Mouse (Mus musculus) midbrain, embryonic 12.5 days (tissue): Measurements from ENCODE around the gene T2. TPM values are rescaled to one million over a fixed set of nuclear protein-coding genes. Genes with fewer than 3 reads are reported as not detected.

ENCODE experiments used
- ATAC-seq: fragments of 200-750 bp; cut with Nextera tagmentation; 2 replicates; pipeline ENCODE4 v1.8.0; 2017; ENCODE audit warnings: low read depth, moderate TSS enrichment, moderate library complexity; ENCODE audit not compliant: low FRiP score
- H3K27ac ChIP-seq: fragments of 300-500 bp; sonication (generic); replicated peaks from 2 replicates; pipeline ENCODE4 v1.5.1; 2016; ENCODE audit warnings: mild to moderate bottlenecking
- H3K27me3 ChIP-seq: fragments of 300-500 bp; sonication (generic); 2 replicates; pipeline ENCODE4 v1.6.1; 2016; ENCODE audit warnings: mild to moderate bottlenecking
- H3K36me3 ChIP-seq: fragments of 300-500 bp; sonication (generic); 2 replicates; pipeline ENCODE4 v1.6.1; 2016
- H3K4me1 ChIP-seq: fragments of 300-500 bp; sonication (generic); 2 replicates; pipeline ENCODE4 v1.6.1; 2016
- H3K4me2 ChIP-seq: fragments of 300-500 bp; sonication (generic); replicated peaks from 2 replicates; pipeline ENCODE4 v1.6.1; 2016; ENCODE audit warnings: mild to moderate bottlenecking, moderate library complexity
- H3K4me3 ChIP-seq: fragments of 300-500 bp; sonication (generic); 2 replicates; pipeline ENCODE4 v1.5.1; 2016; ENCODE audit warnings: mild to moderate bottlenecking
- H3K9ac ChIP-seq: fragments of 300-500 bp; sonication (generic); replicated peaks from 2 replicates; pipeline ENCODE4 v1.6.1; 2016; ENCODE audit warnings: mild to moderate bottlenecking, moderate library complexity
- H3K9me3 ChIP-seq: fragments of 300-500 bp; sonication (generic); 2 replicates; pipeline ENCODE4 v1.6.1; 2016; ENCODE audit warnings: mild to moderate bottlenecking
- WGBS: fragments of 180-500 bp; shearing (Covaris S2); methylation state at CpG from one replicate; pipeline ENCODE4 v1.1.7; 2016; 5-methylcytosine and 5-hydroxymethylcytosine counted together
- polyA plus RNA-seq: library from polyadenylated mRNA; unstranded; fragments of >200 nt; fragmentation: Nextera tagmentation; extraction: Ambion mirVana; gene quantifications from 2 replicates; pipeline ENCODE4 v1.2.1, GENCODE M21; 2016

Gene T2
- polyA plus RNA-seq, 1 experiment from 2014 or later: 0.71 TPM

GRCm38 (mm10) chr17:8432179-8432800 is 76.5 kb downstream of the T2 start:
- WGBS: 2% methylated on average over 17 of the region's 17 CpGs
- Histone ChIP-seq H3K4me2 (no peak overlapping the region), H3K36me3 (no peaks in the 10 kb centered on the region), H3K4me3 (no peak overlapping the region), H3K27ac (no peak overlapping the region), H3K9ac (no peak overlapping the region), H3K4me1 (peaks cover 20% of the 10 kb centered on the region), H3K27me3 (peaks cover 99% of the 10 kb centered on the region), H3K9me3 (no peaks in the 10 kb centered on the region)
- ATAC-seq: no peak

- H3K36me3 ChIP-seq: no peaks in the 10 kb centered on the region
- under 1% methylated on average over 52 of the region's 52 CpGs for WGBS
- H3K27ac ChIP-seq: no peak overlapping the region
- H3K4me2 ChIP-seq: peak overlapping the region; percentile 37
- H3K4me1 ChIP-seq: peaks cover 20% of the 10 kb centered on the region
- no peaks in the 10 kb centered on the region for H3K9me3 ChIP-seq
- peak overlapping the region; percentile 17 for H3K4me3 ChIP-seq
- no peak overlapping the region for H3K9ac ChIP-seq
- H3K27me3 ChIP-seq: peaks cover 99% of the 10 kb centered on the region
- ATAC-seq: no peak
Observed at GRCm38 (mm10) chr17:8433121-8433977, 77.6 kb downstream of the T2 start.

DNA sequence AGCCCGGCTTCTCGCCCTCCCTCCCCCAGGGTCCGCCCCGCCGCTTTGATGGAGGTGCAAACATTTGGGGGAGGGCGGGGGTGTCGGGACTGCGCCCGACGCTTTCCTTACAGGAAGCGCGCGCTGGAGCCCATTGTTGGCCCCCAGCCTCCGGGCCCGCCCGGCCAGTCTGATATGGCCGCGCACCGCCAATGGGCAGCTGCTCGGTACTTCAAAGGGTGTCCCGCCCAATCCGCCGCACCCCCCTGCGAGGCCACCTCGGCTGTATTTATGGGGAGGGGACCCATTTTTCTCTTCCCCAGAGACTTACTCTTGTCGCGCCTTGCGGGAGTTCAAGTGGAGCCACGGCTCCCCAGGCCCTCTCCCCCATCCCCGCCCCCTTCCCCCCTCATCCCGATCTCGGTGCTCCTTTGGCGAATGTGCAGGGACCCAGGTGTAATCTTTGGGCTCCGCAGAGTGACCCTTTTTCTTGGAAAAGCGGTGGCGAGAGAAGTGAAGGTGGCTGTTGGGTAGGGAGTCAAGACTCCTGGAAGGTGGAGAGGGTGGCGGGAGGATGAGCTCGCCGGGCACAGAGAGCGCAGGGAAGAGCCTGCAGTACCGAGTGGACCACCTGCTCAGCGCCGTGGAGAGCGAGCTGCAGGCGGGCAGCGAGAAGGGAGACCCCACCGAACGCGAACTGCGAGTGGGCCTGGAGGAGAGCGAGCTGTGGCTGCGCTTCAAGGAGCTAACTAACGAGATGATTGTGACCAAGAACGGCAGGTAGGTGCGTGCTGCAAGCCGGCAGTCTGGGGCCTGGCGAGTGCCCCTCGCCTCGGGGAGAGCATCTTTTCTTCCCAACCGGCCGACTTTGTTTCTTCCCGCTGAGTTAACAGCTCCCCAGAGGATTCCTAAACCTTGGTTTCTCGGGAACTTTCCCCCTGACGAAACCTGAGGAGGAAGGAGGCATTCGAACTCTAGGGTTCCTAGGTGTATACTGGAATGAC is 78.5 kb downstream of the T2 start, which contains the start of gene T:
Gene T (plus strand): TSS at position 446 of the 983 bp plus-strand sequence.
- no peaks in the 10 kb centered on the region for H3K9me3 ChIP-seq
- no peak within 1 kb of the TSS for H3K27ac ChIP-seq
- H3K27me3 ChIP-seq: peaks cover 99% of the 10 kb centered on the region
- peak within 1 kb of the TSS; percentile 17 for H3K4me3 ChIP-seq
- peak within 1 kb of the TSS; percentile 37 for H3K4me2 ChIP-seq
- WGBS: under 1% methylated on average over 61 of the region's 65 CpGs
- H3K9ac ChIP-seq: no peak within 1 kb of the TSS
- no peaks in the 10 kb centered on the region for H3K36me3 ChIP-seq
- no peak for ATAC-seq
- H3K4me1 ChIP-seq: peaks cover 20% of the 10 kb centered on the region

GRCm38 (mm10) chr17:8436184-8436583 is 80.4 kb downstream of the T2 start:
- Histone ChIP-seq H3K36me3 (no peaks in the 10 kb centered on the region), H3K9ac (no peak overlapping the region), H3K9me3 (no peaks in the 10 kb centered on the region), H3K4me2 (no peak overlapping the region), H3K27ac (no peak overlapping the region), H3K4me3 (no peak overlapping the region), H3K27me3 (peaks cover 88% of the 10 kb centered on the region), H3K4me1 (peaks cover 12% of the 10 kb centered on the region)
- WGBS: 11% methylated on average over 7 of the region's 7 CpGs
- no peak for ATAC-seq

DNA sequence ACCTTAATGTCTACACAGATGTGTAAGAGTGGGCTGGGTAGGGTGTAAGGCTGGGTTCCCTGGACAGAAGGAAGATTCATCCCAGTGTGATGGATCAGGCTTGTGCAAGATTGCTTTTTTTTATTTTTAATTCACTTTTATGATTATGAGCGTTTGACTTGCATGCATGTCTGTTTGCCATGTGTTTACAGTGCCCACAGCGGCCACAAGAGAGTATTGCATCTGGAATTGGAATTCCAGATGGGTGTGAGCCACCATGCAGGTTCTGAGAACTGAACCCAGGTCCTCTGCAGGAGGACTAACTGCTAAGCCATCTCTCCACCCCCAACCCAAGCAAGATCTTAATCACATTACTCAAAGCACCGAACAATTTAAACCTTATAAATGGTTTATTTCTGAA is 88.3 kb downstream of the T2 start:
- no peaks in the 10 kb centered on the region for H3K4me1 ChIP-seq
- no peak overlapping the region for H3K4me2 ChIP-seq
- no peak overlapping the region for H3K4me3 ChIP-seq
- no peaks in the 10 kb centered on the region for H3K9me3 ChIP-seq
- H3K36me3 ChIP-seq: no peaks in the 10 kb centered on the region
- H3K27ac ChIP-seq: no peak overlapping the region
- no peak for ATAC-seq
- no peak overlapping the region for H3K9ac ChIP-seq
- H3K27me3 ChIP-seq: peaks cover 22% of the 10 kb centered on the region
- WGBS: 61% methylated on average over 3 of the region's 3 CpGs

DNA sequence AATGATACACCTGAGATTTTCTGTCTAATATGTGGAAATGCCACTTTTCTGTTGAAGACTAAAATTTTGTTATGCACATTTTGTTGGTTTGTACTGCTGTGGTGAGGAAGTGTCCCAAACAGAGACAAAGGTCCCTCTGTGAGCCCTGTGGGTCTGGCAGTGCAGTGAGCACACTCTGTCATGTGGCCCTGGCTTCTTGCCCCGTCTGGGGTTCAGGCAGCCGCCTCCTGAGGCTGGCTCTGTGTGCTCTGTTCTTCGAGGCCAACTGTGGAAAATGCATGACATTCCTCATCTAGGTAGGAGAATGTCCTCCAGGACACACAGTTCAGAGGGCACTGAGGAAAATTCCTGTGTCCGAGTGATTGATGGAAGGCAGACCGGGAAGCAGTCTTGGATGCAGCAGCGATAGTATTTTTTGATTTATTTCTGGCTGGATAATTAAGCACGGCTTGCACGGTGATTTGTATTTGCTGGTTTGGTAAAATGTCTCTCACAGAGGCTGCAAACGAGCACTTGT is 91.9 kb downstream of the T2 start:
- Histone ChIP-seq H3K27ac (no peak overlapping the region), H3K36me3 (no peaks in the 10 kb centered on the region), H3K27me3 (peaks cover 6% of the 10 kb centered on the region; the same call in 1 of the 2 replicates), H3K4me1 (no peaks in the 10 kb centered on the region), H3K9ac (no peak overlapping the region), H3K4me3 (no peak overlapping the region), H3K9me3 (no peaks in the 10 kb centered on the region), H3K4me2 (no peak overlapping the region)
- no peak for ATAC-seq
- 58% methylated on average over 9 of the region's 9 CpGs for WGBS

GRCm38 (mm10) chr17:8448324-8448723 is 92.5 kb downstream of the T2 start:
- H3K4me3 ChIP-seq: no peak overlapping the region
- no peak for ATAC-seq
- H3K36me3 ChIP-seq: no peaks in the 10 kb centered on the region
- 72% methylated on average over 3 of the region's 3 CpGs for WGBS
- no peak overlapping the region for H3K9ac ChIP-seq
- no peaks in the 10 kb centered on the region for H3K9me3 ChIP-seq
- no peak overlapping the region for H3K4me2 ChIP-seq
- 0 out of 2 replicates have a peak, but pooled peaks cover under 1% of the 10 kb centered on the region for H3K27me3 ChIP-seq
- H3K27ac ChIP-seq: no peak overlapping the region
- no peaks in the 10 kb centered on the region for H3K4me1 ChIP-seq

GRCm38 (mm10) chr17:8455196-8455595 is 99.4 kb downstream of the T2 start:
- ATAC-seq: no peak
- no peak overlapping the region for H3K27ac ChIP-seq

GRCm38 (mm10) chr17:8455601-8456000 is 99.8 kb downstream of the T2 start:
- 64% methylated on average over 7 of the region's 7 CpGs for WGBS
- Histone ChIP-seq H3K9ac (no peak overlapping the region), H3K4me2 (no peak overlapping the region), H3K27me3 (peaks cover 8% of the 10 kb centered on the region), H3K9me3 (no peaks in the 10 kb centered on the region), H3K4me1 (0 out of 2 replicates have a peak, but pooled peaks cover 3% of the 10 kb centered on the region), H3K4me3 (no peak overlapping the region), H3K36me3 (no peaks in the 10 kb centered on the region), H3K27ac (no peak overlapping the region)
- ATAC-seq: no peak

More at GRCm38 (mm10) chr17:8455196-8455595, 99.4 kb downstream of the T2 start:
- no peak overlapping the region for H3K9ac ChIP-seq
- 72% methylated on average over 6 of the region's 6 CpGs for WGBS
- 0 out of 2 replicates have a peak, but pooled peaks cover 3% of the 10 kb centered on the region for H3K4me1 ChIP-seq
- H3K9me3 ChIP-seq: no peaks in the 10 kb centered on the region
- H3K27me3 ChIP-seq: peaks cover 8% of the 10 kb centered on the region
- H3K4me3 ChIP-seq: no peak overlapping the region
- H3K4me2 ChIP-seq: no peak overlapping the region
- H3K36me3 ChIP-seq: no peaks in the 10 kb centered on the region

DNA sequence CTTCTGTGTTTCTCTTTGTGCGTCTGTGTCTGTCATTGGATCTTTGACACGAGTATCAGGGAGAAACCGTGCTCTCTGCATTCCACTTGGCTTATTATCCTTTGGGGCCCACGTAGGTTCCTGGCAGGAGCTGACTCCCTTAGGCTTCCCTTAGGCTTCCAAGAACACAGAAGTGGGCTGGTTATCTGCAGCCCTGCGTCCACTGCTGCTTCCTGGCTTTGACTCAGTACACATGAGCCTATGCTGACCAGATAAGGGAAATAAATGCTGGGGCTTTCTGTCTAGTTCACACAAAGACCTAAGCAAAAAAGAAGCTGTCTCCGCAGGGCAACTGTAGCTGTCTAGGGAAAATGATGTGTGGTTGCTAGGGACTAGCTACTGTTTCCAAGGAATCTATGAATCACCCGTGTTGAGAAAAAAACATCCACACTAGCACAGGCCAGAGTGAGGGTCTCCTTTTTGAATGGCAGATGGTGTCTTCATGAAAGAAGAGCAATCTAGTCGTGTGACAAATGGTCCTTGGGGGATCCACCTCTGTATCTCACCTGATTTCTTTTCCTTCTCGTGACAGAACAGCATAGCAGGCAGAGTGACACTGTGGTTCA is 101.2 kb downstream of the T2 start:
- Histone ChIP-seq H3K9ac (no peak overlapping the region), H3K4me3 (no peak overlapping the region), H3K27ac (0 out of 2 replicates have a peak overlapping the region, but pooled peaks have one; percentile 25), H3K27me3 (peaks cover 9% of the 10 kb centered on the region), H3K4me2 (no peak overlapping the region), H3K9me3 (no peaks in the 10 kb centered on the region), H3K36me3 (no peaks in the 10 kb centered on the region), H3K4me1 (0 out of 2 replicates have a peak, but pooled peaks cover 3% of the 10 kb centered on the region)
- WGBS: 44% methylated on average over 9 of the region's 9 CpGs
- no peak for ATAC-seq

DNA sequence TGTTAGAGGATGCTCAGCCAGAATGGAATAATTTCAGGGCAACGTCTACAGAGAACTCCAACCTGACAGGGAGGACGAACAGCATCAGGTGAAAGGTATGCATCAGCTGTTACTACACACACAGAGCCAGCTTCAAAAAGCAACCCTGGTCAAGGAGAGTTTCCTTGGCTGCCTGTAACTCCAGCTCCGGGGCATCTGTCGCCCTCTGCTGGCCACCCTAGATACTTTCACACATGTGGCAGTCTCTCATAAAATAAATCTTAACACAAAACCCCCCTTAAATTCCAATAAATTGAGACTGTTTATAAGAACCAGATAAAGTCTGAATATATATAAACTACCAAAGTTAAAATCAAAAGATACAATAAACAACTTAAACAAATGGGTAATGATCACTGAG is 105.8 kb downstream of the T2 start:
- Histone ChIP-seq H3K4me2 (no peak overlapping the region), H3K36me3 (no peaks in the 10 kb centered on the region), H3K27me3 (peaks cover 10% of the 10 kb centered on the region; the same call in 1 of the 2 replicates), H3K4me3 (no peak overlapping the region), H3K9me3 (no peaks in the 10 kb centered on the region), H3K27ac (no peak overlapping the region), H3K9ac (no peak overlapping the region), H3K4me1 (0 out of 2 replicates have a peak, but pooled peaks cover 3% of the 10 kb centered on the region)
- ATAC-seq: no peak
- WGBS: 8% methylated on average over 4 of the region's 4 CpGs
